Mouse (Mus musculus): ENCODE data around the gene Rbm20. TPM values are rescaled to one million over a fixed set of nuclear protein-coding genes. Genes with fewer than 3 reads are reported as not detected.

The Rbm20 gene
- polyA plus RNA-seq, 1 experiment from 2014 or later, result 0.59 TPM

DNA sequence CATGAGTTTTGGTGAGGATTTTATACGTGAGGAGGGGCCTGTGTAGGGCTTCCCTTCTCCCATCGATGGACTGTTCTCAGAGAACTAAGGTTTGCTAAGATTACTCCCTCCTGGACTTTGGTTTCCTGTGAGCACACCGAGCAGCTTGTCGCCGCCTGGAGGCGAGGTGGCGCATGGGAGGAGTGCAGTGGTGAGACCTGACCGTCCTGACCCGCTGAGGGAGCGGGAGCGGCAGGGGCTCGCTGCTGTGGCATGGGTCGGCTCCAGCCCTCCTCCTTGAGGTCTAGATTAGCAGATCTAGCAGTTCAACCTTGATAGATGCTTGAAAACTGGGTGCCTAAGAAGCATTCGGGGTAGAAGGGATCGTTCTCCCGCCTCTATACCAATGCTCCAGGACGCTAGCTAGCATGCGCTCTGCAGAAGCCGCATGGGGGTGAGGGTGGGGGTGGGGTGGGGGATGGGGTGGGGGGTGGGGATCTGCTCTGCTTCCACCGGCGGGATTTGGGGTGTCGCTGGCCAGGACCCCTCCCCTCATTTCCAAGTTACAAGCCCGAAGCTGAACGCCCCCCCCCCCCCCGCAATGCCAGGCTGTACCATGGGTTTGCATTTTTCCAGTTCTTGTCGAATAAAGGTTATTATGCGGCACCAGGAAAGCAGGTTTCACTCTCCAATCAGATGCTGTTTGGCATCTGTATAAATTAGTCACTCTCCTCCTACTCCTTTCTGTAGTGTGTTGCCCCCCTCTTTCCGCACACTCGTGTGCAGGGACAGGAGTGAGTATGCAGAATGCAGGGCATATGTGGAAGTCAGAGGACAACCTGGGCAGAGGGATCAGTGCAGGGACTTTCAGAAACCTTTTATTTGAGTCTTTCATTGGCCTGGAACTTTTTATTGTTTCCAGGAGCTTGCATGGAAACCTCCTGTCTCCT lies 28.1 kb downstream of the Rbm20 start:
- DNase-seq, result peak; percentile 80
- Histone ChIP-seq H3K9ac (peak overlapping the region; percentile 43), H3K9me3 (ENCODE audit: low read depth, low read length) (no peaks in the 10 kb centered on the region), H3K4me2 (peak overlapping the region; percentile 73), H3K4me1 (ENCODE audit: insufficient read depth) (no peaks in the 10 kb centered on the region), H3K4me3 (ENCODE audit: low read depth, low read length) (peak overlapping the region; percentile 33), H3K27ac (ENCODE audit: low read depth) (no peak overlapping the region), H3K36me3 (ENCODE audit: insufficient read depth) (no peaks in the 10 kb centered on the region), H3K27me3 (ENCODE audit: insufficient read depth, low read length) (0 out of 2 replicates have a peak, but pooled peaks cover 4% of the 10 kb centered on the region)
- peak; percentile 86 for ATAC-seq (ENCODE audit: insufficient read depth)
- WGBS, result 6% methylated on average over 29 of the region's 29 CpGs
- peak; percentile 84 for TF ChIP-seq CTCF (IDR thresholded peaks at IDR 0.05; ENCODE audit: low read depth)

DNA sequence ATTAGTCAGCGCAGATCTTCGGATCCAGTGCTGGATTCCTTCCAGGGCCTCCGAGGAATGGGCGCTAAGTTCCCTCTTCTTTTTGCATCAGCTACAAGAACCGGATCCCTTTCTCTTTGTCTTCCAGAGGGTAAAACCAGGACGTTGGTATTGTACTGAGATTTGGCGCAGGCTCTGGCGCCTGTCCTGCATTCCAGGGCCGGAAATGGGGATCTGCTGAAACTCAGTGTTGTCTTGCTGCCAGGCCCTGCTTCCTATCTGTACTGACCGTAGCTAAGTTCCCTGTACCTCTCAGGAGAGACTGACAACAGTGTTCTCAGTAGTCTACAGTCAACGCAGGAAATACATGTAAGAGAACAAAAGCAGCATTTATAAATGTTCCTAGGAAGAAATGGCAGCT lies 31.3 kb downstream of the Rbm20 start:
- no peak overlapping the region for H3K9ac ChIP-seq
- no peak overlapping the region for H3K4me3 ChIP-seq (ENCODE audit: low read depth, low read length)
- H3K9me3 ChIP-seq (ENCODE audit: low read depth, low read length), result no peaks in the 10 kb centered on the region
- H3K4me1 ChIP-seq (ENCODE audit: insufficient read depth), result no peaks in the 10 kb centered on the region
- 65% methylated on average over 11 of the region's 11 CpGs for WGBS
- H3K27ac ChIP-seq (ENCODE audit: low read depth), result no peak overlapping the region
- no peaks in the 10 kb centered on the region for H3K36me3 ChIP-seq (ENCODE audit: insufficient read depth)
- TF ChIP-seq CTCF (IDR thresholded peaks at IDR 0.05; ENCODE audit: low read depth), result no peak
- 0 out of 2 replicates have a peak, but pooled peaks cover 4% of the 10 kb centered on the region for H3K27me3 ChIP-seq (ENCODE audit: insufficient read depth, low read length)
- ATAC-seq (ENCODE audit: insufficient read depth) (no peak), DNase-seq (no peak)
- no peak overlapping the region for H3K4me2 ChIP-seq

DNA sequence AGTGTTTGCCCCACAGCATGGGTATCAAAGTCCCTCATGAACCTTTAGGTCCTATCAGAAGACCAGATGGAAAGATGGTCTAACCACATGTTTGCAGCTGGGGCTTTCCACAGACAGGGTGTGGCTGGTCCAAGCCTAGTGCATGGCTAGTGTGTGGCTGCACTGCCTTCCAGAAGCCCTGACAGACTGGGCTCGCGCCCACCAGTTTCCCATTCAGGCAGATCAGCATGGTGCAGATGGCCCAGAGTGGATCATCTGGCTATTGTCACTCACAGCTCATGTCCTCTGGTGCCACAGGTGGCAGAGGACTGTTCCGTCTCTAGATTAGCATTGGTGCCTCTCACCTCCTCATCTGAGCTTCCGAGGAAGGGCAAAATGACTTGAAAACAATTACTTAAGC lies 33.8 kb downstream of the Rbm20 start:
- TF ChIP-seq CTCF (IDR thresholded peaks at IDR 0.05; ENCODE audit: low read depth), result no peak
- DNase-seq (no peak), ATAC-seq (ENCODE audit: insufficient read depth) (no peak)
- Histone ChIP-seq H3K36me3 (ENCODE audit: insufficient read depth) (no peaks in the 10 kb centered on the region), H3K4me2 (no peak overlapping the region), H3K4me3 (ENCODE audit: low read depth, low read length) (no peak overlapping the region), H3K4me1 (ENCODE audit: insufficient read depth) (no peaks in the 10 kb centered on the region), H3K27ac (ENCODE audit: low read depth) (no peak overlapping the region), H3K9me3 (ENCODE audit: low read depth, low read length) (no peaks in the 10 kb centered on the region), H3K9ac (no peak overlapping the region), H3K27me3 (ENCODE audit: insufficient read depth, low read length) (no peaks in the 10 kb centered on the region)
- WGBS, result 57% methylated on average over 4 of the region's 4 CpGs

GRCm38 (mm10) chr19:53711261-53711890 lies 34.3 kb downstream of the Rbm20 start:
- H3K4me2 ChIP-seq, result no peak overlapping the region
- H3K4me3 ChIP-seq (ENCODE audit: low read depth, low read length), result no peak overlapping the region
- H3K9me3 ChIP-seq (ENCODE audit: low read depth, low read length), result no peaks in the 10 kb centered on the region
- no peak for TF ChIP-seq CTCF (IDR thresholded peaks at IDR 0.05; ENCODE audit: low read depth)
- no peak overlapping the region for H3K27ac ChIP-seq (ENCODE audit: low read depth)
- H3K4me1 ChIP-seq (ENCODE audit: insufficient read depth), result no peaks in the 10 kb centered on the region
- DNase-seq, result peak; percentile 16
- ATAC-seq (ENCODE audit: insufficient read depth), result peak; percentile 28; the same call in 1 of the 2 replicates
- no peak overlapping the region for H3K9ac ChIP-seq
- H3K27me3 ChIP-seq (ENCODE audit: insufficient read depth, low read length), result no peaks in the 10 kb centered on the region
- 18% methylated on average over 8 of the region's 8 CpGs for WGBS
- H3K36me3 ChIP-seq (ENCODE audit: insufficient read depth), result no peaks in the 10 kb centered on the region

DNA sequence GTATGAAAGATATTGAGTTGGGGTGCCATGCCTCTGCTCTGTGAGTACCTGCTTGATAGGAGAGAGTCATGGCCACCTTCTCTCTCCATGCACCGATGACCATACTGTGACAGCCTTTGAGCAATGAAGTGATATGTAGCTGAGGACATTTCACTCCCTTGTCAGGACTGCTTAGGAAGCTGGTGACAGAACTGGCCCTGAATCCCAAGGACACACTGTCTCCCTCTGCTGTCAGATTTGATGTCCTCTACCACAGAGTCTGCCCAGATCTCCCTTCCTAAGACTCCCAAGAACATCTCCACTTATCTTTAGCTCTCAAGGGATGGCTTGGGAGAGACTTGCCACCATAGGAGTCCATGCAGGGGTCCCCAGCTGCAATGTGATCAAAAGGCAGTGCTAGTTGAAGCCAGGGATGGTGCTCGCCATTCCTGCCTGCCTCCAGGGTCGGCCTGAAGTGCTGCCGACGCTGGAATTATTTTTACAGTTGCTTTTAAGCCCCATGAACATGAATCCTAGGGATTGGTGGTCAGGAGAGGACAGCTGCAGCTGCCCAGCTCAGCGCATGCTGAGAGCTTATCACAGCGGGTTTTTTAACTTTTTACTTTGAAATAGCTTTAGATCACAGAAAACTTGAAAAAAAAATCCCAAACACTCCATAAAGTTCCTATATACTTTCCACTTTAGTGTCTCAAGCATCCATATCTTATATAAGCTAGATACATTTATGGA lies 35.4 kb downstream of the Rbm20 start:
- Histone ChIP-seq H3K4me2 (no peak overlapping the region), H3K4me3 (ENCODE audit: low read depth, low read length) (no peak overlapping the region), H3K27me3 (ENCODE audit: insufficient read depth, low read length) (no peaks in the 10 kb centered on the region), H3K36me3 (ENCODE audit: insufficient read depth) (no peaks in the 10 kb centered on the region), H3K9me3 (ENCODE audit: low read depth, low read length) (no peaks in the 10 kb centered on the region), H3K4me1 (ENCODE audit: insufficient read depth) (no peaks in the 10 kb centered on the region), H3K27ac (ENCODE audit: low read depth) (no peak overlapping the region), H3K9ac (no peak overlapping the region)
- 34% methylated on average over 7 of the region's 7 CpGs for WGBS
- DNase-seq, result no peak
- peak; percentile 39 for TF ChIP-seq CTCF (IDR thresholded peaks at IDR 0.05; ENCODE audit: low read depth)
- no peak for ATAC-seq (ENCODE audit: insufficient read depth)

DNA sequence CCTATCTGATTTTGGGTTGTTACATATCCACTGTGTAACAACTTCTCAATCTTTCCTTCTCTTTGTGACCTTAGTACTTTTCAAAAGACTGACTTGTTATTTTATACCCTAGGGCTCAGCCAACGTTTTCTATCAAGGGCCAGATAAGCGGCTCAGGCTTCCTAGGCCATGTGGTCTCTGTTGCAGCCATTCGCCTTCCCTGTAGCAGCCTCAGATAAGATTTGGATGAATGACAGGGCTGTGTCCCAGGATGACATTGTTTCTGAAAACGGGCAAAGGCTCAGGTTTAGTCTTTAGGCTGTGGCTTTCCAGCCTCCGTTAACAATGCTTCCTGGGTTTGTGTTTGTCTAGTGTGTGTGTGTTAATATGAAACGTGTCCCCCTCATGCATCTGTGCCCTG lies 36.3 kb downstream of the Rbm20 start:
- Histone ChIP-seq H3K9me3 (ENCODE audit: low read depth, low read length) (no peaks in the 10 kb centered on the region), H3K27ac (ENCODE audit: low read depth) (no peak overlapping the region), H3K9ac (no peak overlapping the region), H3K27me3 (ENCODE audit: insufficient read depth, low read length) (no peaks in the 10 kb centered on the region), H3K36me3 (ENCODE audit: insufficient read depth) (no peaks in the 10 kb centered on the region), H3K4me3 (ENCODE audit: low read depth, low read length) (no peak overlapping the region), H3K4me1 (ENCODE audit: insufficient read depth) (no peaks in the 10 kb centered on the region), H3K4me2 (no peak overlapping the region)
- DNase-seq, result no peak
- WGBS, result 57% methylated on average over 6 of the region's 6 CpGs
- no peak for TF ChIP-seq CTCF (IDR thresholded peaks at IDR 0.05; ENCODE audit: low read depth)
- no peak for ATAC-seq (ENCODE audit: insufficient read depth)

GRCm38 (mm10) chr19:53716469-53716868 lies 39.4 kb downstream of the Rbm20 start:
- Histone ChIP-seq H3K9me3 (ENCODE audit: low read depth, low read length) (no peaks in the 10 kb centered on the region), H3K9ac (no peak overlapping the region), H3K36me3 (ENCODE audit: insufficient read depth) (no peaks in the 10 kb centered on the region), H3K4me3 (ENCODE audit: low read depth, low read length) (no peak overlapping the region), H3K27me3 (ENCODE audit: insufficient read depth, low read length) (no peaks in the 10 kb centered on the region), H3K27ac (ENCODE audit: low read depth) (no peak overlapping the region), H3K4me2 (no peak overlapping the region), H3K4me1 (ENCODE audit: insufficient read depth) (no peaks in the 10 kb centered on the region)
- no peak for TF ChIP-seq CTCF (IDR thresholded peaks at IDR 0.05; ENCODE audit: low read depth)
- ATAC-seq (ENCODE audit: insufficient read depth) (no peak), DNase-seq (no peak)
- WGBS, result 66% methylated on average over 7 of the region's 7 CpGs
